Mouse (Mus musculus): ENCODE data around the gene Timp4. TPM values are rescaled to one million over a fixed set of nuclear protein-coding genes. Genes with fewer than 3 reads are reported as not detected.
A peak's percentile ranks its signal among the peaks of the same experiment; 100 is the strongest.

Timp4 gene
- polyA plus RNA-seq (2016; fragmentation: Nextera tagmentation; extraction: Ambion mirVana) = 0.23 and 0.29 TPM in 2 replicates

GRCm38 (mm10) chr6:115252099-115252873 is at the start of gene Timp4:
Gene Timp4 (minus strand): TSS chr6:115252205.
- Histone ChIP-seq H3K4me2 (peak within 1 kb of the TSS; percentile 41), H3K9me3 (no peaks in the 10 kb centered on the region), H3K4me3 (replicated peaks) (no peak within 1 kb of the TSS; the same call in 1 of the 2 replicates), H3K27me3 (peaks cover 7% of the 10 kb centered on the region; the same call in 1 of the 2 replicates), H3K27ac (no peak within 1 kb of the TSS), H3K4me1 (peaks cover 19% of the 10 kb centered on the region), H3K36me3 (replicated peaks) (no peaks in the 10 kb centered on the region), H3K9ac (no peak within 1 kb of the TSS)
- ATAC-seq (ENCODE audit: low FRiP score) = no peak
- WGBS = 20% methylated on average over 7 of the region's 10 CpGs

DNA sequence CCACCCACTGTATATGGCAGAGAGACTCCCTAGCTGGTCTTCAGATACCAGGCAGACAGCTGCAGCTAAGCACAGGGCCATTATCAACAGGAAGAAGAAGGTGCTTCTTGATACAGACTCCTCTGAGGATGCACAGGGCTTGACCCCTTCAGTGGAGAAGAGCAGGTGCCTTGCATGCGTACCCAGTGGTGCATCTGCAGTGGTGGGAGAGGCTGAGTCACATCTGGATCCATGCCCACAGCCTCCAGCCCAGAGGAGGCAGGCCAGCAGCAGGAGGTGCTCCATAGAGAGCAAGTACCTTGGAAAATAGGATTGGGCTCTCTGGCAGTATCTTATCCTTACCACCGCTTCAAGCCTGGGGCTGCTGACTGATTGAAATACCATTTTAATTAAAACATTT is 41.9 kb upstream of the Timp4 start:
- Histone ChIP-seq H3K4me3 (replicated peaks) (no peak overlapping the region), H3K9me3 (no peaks in the 10 kb centered on the region), H3K27ac (no peak overlapping the region), H3K27me3 (no peaks in the 10 kb centered on the region), H3K36me3 (replicated peaks) (no peaks in the 10 kb centered on the region), H3K4me1 (no peaks in the 10 kb centered on the region), H3K9ac (no peak overlapping the region), H3K4me2 (no peak overlapping the region)
- no peak for ATAC-seq (ENCODE audit: low FRiP score)
- WGBS = 90% methylated on average over 2 of the region's 2 CpGs

- H3K4me2 ChIP-seq = no peak overlapping the region
- no peak overlapping the region for H3K27ac ChIP-seq
- H3K4me1 ChIP-seq = no peaks in the 10 kb centered on the region
- no peak overlapping the region for H3K4me3 ChIP-seq (replicated peaks)
- WGBS = 66% methylated on average over 6 of the region's 6 CpGs
- no peak for ATAC-seq (ENCODE audit: low FRiP score)
- H3K36me3 ChIP-seq (replicated peaks) = no peaks in the 10 kb centered on the region
- H3K27me3 ChIP-seq = no peaks in the 10 kb centered on the region
- H3K9me3 ChIP-seq = no peaks in the 10 kb centered on the region
- no peak overlapping the region for H3K9ac ChIP-seq
Observed at GRCm38 (mm10) chr6:115292621-115293020, 40.6 kb upstream of the Timp4 start.

GRCm38 (mm10) chr6:115291823-115292222 is 39.8 kb upstream of the Timp4 start:
- Histone ChIP-seq H3K9ac (no peak overlapping the region), H3K4me1 (no peaks in the 10 kb centered on the region), H3K4me2 (no peak overlapping the region), H3K27me3 (no peaks in the 10 kb centered on the region), H3K27ac (no peak overlapping the region), H3K36me3 (replicated peaks) (no peaks in the 10 kb centered on the region), H3K4me3 (replicated peaks) (no peak overlapping the region), H3K9me3 (no peaks in the 10 kb centered on the region)
- ATAC-seq (ENCODE audit: low FRiP score) = no peak
- 89% methylated on average over 6 of the region's 6 CpGs for WGBS

- no peaks in the 10 kb centered on the region for H3K9me3 ChIP-seq
- 83% methylated on average over 2 of the region's 2 CpGs for WGBS
- no peaks in the 10 kb centered on the region for H3K36me3 ChIP-seq (replicated peaks)
- no peak overlapping the region for H3K9ac ChIP-seq
- H3K4me2 ChIP-seq = no peak overlapping the region
- no peaks in the 10 kb centered on the region for H3K4me1 ChIP-seq
- H3K27ac ChIP-seq = no peak overlapping the region
- H3K4me3 ChIP-seq (replicated peaks) = no peak overlapping the region
- no peaks in the 10 kb centered on the region for H3K27me3 ChIP-seq
- no peak for ATAC-seq (ENCODE audit: low FRiP score)
Observed at GRCm38 (mm10) chr6:115291068-115291467, 39.1 kb upstream of the Timp4 start.

DNA sequence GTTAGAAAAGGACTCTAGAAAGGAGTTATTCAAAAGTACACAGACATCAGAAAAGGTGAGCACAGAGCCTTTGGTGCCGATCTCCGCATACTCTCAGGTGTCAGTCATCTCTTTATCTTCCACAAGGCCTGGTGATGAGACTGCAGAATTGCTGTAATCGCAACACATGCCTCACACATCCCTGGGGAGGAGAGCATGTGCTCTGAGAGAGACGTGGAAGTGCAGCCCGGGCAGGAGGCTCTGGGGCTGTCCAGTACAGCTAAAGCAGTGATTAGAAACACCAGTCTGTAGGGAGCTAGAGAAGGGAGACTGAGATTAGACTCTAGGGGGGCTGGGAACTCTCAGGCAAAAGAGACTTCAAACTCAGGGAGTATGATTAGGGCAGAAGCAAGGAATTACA is 38.6 kb upstream of the Timp4 start:
- H3K27ac ChIP-seq = no peak overlapping the region
- no peak overlapping the region for H3K4me3 ChIP-seq (replicated peaks)
- no peaks in the 10 kb centered on the region for H3K36me3 ChIP-seq (replicated peaks)
- no peak for ATAC-seq (ENCODE audit: low FRiP score)
- no peaks in the 10 kb centered on the region for H3K27me3 ChIP-seq
- WGBS = 75% methylated on average over 5 of the region's 5 CpGs
- H3K4me2 ChIP-seq = no peak overlapping the region
- H3K9me3 ChIP-seq = no peaks in the 10 kb centered on the region
- H3K4me1 ChIP-seq = no peaks in the 10 kb centered on the region
- H3K9ac ChIP-seq = no peak overlapping the region

DNA sequence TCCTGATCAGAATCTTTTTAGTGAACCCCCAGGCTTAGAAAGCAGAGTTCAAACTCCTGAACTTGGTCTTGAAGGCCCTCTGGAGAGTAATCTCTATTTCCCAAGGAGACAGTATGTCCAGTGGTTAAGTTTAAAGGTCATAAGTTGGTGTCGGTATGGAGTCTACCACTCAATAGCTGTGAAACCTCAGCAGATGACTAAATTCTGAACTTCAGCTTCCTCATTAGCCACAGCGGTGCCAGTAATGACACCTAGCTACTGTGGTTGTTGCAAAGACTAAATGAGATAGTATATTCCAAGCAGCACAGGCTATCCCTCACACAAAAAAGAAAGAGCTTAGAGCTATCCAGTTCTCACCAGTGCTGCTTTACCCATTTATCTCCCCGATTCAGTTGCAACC is 36.2 kb upstream of the Timp4 start:
- H3K4me3 ChIP-seq (replicated peaks) = no peak overlapping the region
- H3K36me3 ChIP-seq (replicated peaks) = no peaks in the 10 kb centered on the region
- H3K9me3 ChIP-seq = no peaks in the 10 kb centered on the region
- H3K4me1 ChIP-seq = no peaks in the 10 kb centered on the region
- 93% methylated on average over 3 of the region's 3 CpGs for WGBS
- no peak overlapping the region for H3K27ac ChIP-seq
- no peak overlapping the region for H3K9ac ChIP-seq
- H3K4me2 ChIP-seq = no peak overlapping the region
- ATAC-seq (ENCODE audit: low FRiP score) = no peak
- no peaks in the 10 kb centered on the region for H3K27me3 ChIP-seq

GRCm38 (mm10) chr6:115286441-115286840 is 34.4 kb upstream of the Timp4 start:
- Histone ChIP-seq H3K27me3 (no peaks in the 10 kb centered on the region), H3K4me1 (no peaks in the 10 kb centered on the region), H3K4me3 (replicated peaks) (no peak overlapping the region), H3K9me3 (no peaks in the 10 kb centered on the region), H3K9ac (no peak overlapping the region), H3K36me3 (replicated peaks) (no peaks in the 10 kb centered on the region), H3K27ac (no peak overlapping the region), H3K4me2 (no peak overlapping the region)
- no peak for ATAC-seq (ENCODE audit: low FRiP score)
- 92% methylated on average over 6 of the region's 6 CpGs for WGBS

DNA sequence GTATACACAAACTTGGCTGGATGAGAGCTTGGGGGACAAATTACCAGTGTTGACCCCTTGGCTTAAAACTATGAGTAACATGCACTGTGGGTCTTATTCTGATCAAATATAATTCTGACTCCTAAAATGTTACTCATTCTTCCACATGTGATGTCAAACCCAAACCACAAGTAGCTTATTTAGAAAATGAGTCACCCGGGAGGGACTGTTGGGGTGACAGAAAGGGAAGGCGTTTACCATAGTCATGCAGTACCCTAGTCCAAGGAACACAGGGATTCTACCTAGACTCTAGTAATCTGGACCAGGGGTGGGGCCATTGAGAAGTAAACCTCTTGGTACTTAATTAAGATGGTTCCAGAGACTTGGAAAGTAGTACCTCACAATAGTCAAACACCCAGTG is 32.1 kb upstream of the Timp4 start:
- Histone ChIP-seq H3K27me3 (no peaks in the 10 kb centered on the region), H3K4me2 (no peak overlapping the region), H3K4me3 (replicated peaks) (no peak overlapping the region), H3K27ac (no peak overlapping the region), H3K4me1 (no peaks in the 10 kb centered on the region), H3K36me3 (replicated peaks) (no peaks in the 10 kb centered on the region), H3K9me3 (no peaks in the 10 kb centered on the region), H3K9ac (no peak overlapping the region)
- 85% methylated on average over 2 of the region's 2 CpGs for WGBS
- no peak for ATAC-seq (ENCODE audit: low FRiP score)

- no peaks in the 10 kb centered on the region for H3K4me1 ChIP-seq
- ATAC-seq (ENCODE audit: low FRiP score) = no peak
- H3K27ac ChIP-seq = no peak overlapping the region
- no peaks in the 10 kb centered on the region for H3K36me3 ChIP-seq (replicated peaks)
- 67% methylated on average over 2 of the region's 2 CpGs for WGBS
- no peaks in the 10 kb centered on the region for H3K27me3 ChIP-seq
- H3K4me3 ChIP-seq (replicated peaks) = no peak overlapping the region
- H3K9me3 ChIP-seq = no peaks in the 10 kb centered on the region
- no peak overlapping the region for H3K9ac ChIP-seq
- no peak overlapping the region for H3K4me2 ChIP-seq
Observed at GRCm38 (mm10) chr6:115279639-115280038, 27.6 kb upstream of the Timp4 start.

DNA sequence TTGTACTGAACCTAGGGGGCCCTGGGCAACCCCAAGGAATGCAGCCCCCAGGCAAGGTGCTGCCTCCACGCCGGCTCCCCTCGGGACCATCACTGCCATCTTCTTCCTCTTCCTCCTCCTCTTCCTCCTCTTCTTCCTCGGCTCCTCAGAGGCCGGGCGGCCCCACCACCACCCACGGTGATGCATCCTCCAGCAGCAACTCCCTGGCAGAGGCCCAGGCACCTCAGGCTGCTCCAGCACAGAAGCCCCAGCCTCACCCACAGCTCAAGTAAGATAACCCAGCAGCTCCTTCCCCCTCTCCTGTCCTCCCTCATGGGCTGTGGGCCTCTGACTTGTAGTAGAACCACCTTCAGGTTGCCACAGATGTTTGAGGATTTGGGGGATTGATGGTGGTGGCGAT is 26.1 kb upstream of the Timp4 start:
- Histone ChIP-seq H3K9me3 (no peaks in the 10 kb centered on the region), H3K9ac (no peak overlapping the region), H3K4me2 (no peak overlapping the region), H3K27ac (no peak overlapping the region), H3K4me3 (replicated peaks) (no peak overlapping the region), H3K36me3 (replicated peaks) (no peaks in the 10 kb centered on the region), H3K27me3 (no peaks in the 10 kb centered on the region), H3K4me1 (no peaks in the 10 kb centered on the region)
- 85% methylated on average over 8 of the region's 8 CpGs for WGBS
- ATAC-seq (ENCODE audit: low FRiP score) = no peak

DNA sequence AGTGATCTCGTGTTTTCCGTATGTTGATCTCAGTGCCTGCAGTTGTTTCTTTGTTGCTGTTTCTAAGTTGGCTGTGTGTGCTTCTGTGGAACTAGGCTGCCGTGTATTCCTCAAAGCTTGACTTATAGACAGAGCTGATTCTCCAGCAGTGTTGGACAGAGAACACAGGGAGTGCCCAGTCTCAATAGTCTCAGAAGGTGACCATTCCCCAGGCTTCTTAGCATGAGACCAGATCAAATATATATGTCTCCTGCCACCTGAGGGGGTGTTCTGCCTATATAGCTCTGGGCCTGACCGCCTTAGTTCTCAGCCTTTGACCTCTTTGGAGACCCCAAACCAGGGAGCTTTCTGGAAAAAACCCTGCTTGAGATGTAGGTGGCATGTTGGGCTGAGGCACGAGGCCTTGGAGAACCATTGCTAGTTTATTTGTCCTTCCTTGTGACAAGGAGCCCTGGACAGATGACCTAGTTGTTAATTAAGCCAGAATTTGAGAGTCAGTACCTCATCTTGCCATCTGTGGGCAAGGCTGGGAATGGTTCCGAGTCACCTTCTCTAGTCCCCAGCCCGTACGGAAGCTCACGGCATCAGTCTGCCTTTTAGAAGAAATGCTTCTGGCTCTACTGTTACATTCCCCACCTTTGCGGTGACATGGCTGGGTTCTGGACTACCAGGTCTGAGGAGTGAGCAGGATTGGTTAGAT is 23.3 kb upstream of the Timp4 start:
- H3K9ac ChIP-seq = no peak overlapping the region
- peaks cover 13% of the 10 kb centered on the region for H3K4me1 ChIP-seq
- no peak overlapping the region for H3K27ac ChIP-seq
- H3K4me3 ChIP-seq (replicated peaks) = no peak overlapping the region
- H3K36me3 ChIP-seq (replicated peaks) = no peaks in the 10 kb centered on the region
- WGBS = 87% methylated on average over 10 of the region's 10 CpGs
- no peak overlapping the region for H3K4me2 ChIP-seq
- ATAC-seq (ENCODE audit: low FRiP score) = no peak
- H3K27me3 ChIP-seq = no peaks in the 10 kb centered on the region
- no peaks in the 10 kb centered on the region for H3K9me3 ChIP-seq

DNA sequence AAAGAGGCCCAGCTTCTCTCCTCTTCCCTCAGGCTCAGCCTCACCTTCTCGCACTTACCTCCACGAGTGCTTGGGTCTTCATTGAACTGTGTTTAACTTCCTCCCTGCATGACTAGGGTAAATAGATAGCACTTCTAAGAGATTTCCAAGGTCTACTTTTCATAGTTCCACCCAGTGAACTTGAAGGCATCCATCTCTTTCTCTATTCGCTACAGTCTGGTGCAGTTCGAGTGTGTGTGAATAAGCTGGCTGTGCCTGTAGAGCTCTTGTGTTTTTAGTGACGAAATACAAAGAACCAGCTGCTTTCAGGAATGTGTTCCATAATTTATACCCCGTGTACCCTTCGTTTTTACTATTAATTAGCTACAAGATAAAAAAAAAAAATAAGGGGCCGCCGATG is 22.7 kb upstream of the Timp4 start:
- H3K27ac ChIP-seq = no peak overlapping the region
- peaks cover 13% of the 10 kb centered on the region for H3K4me1 ChIP-seq
- H3K27me3 ChIP-seq = no peaks in the 10 kb centered on the region
- H3K9me3 ChIP-seq = no peaks in the 10 kb centered on the region
- H3K9ac ChIP-seq = no peak overlapping the region
- H3K4me2 ChIP-seq = no peak overlapping the region
- no peaks in the 10 kb centered on the region for H3K36me3 ChIP-seq (replicated peaks)
- WGBS = 67% methylated on average over 9 of the region's 9 CpGs
- no peak overlapping the region for H3K4me3 ChIP-seq (replicated peaks)
- ATAC-seq (ENCODE audit: low FRiP score) = no peak

All from forebrain, embryonic 12.5 days (tissue).